Mouse (Mus musculus) kidney, adult 2 months (tissue): ENCODE measurements around the gene Etfa.

Source experiments
- CTCF ChIP-seq: fragments of 200-500 bp; conservative IDR thresholded peaks from 2 replicates; pipeline ENCODE4 v1.5.1; 2011; ENCODE audit warnings: low read depth, mild to moderate bottlenecking, control low read depth, low read length, moderate library complexity, mixed read lengths; ENCODE audit not compliant: insufficient read depth, insufficient read length
- POLR2A ChIP-seq: fragments of 200-500 bp; IDR thresholded peaks from one replicate; pipeline ENCODE4 v1.6.1; 2011; ENCODE audit warnings: low read depth, low read length, control low read depth

- TF ChIP-seq CTCF, result no peak
- TF ChIP-seq POLR2A, result no peak
Measured at GRCm38 (mm10) chr9:55544861-55545555, 33.0 kb upstream of the Etfa start.
